10 mouse cellular contexts compared by ENCODE assay signal in the genomic region with DNA sequence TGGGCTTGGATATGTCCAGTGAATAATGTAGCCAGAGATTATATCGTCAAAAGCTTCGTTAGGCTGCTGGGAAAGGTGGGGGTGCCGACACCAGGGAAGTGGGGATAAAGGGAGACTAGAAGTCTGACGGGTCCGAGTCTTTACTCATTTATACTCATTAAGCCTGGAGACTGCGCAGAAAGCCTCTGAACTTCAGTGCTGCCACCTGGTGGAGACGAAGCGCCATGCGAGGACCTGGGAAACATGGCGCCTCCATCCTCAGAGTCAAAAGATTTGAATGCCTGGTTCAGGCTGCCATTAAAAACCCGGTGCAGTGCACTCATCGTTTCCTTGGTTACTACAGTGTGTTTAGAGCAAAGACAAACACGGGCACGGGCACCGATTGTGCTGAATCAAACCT.
DNase-seq lines count a peak whose midpoint lies in the region; ATAC-seq lines count a peak whose summit lies in the region.
"Had no signal": no experiment of that assay in that cellular context is flagged by ENCODE, and none has a peak within 500 bp of the region (broad histone marks: within the 10 kb centered on the region; RNA-seq: fewer than 3 reads in every experiment).

No protein-coding gene starts in this region.

- H3K27ac ChIP-seq in heart, embryonic 15.5 days: no peak overlapping the region

- H3K4me3 ChIP-seq in heart, embryonic 15.5 days: no peak overlapping the region
- H3K4me3 ChIP-seq: megakaryocyte, embryonic 14.5 days had no signal

- peak overlapping the region; percentile 21; the same call in 1 of the 2 replicates for H3K4me2 ChIP-seq in heart, embryonic 15.5 days

- peak; percentile 7 to 16 for DNase-seq in cerebellum, adult 18-20 months
- DNase-seq in cerebellum, adult 11-12 months: no peak
- DNase-seq in WW6 (ENCODE audit: low read depth, low spot score): peak; percentile 16
- DNase-seq in embryo, embryonic 10 days (ENCODE audit: low spot score): peak; percentile 62
- peak; percentile 35 to 77 for DNase-seq in kidney, postnatal 36 days
- peak; percentile 73 for DNase-seq in lung, postnatal 10 days
- DNase-seq in spleen, postnatal 36 days (ENCODE audit: low spot score in 2 of 2): peak; percentile 41 to 51

- no peaks in the 10 kb centered on the region for H3K9me3 ChIP-seq in heart, embryonic 15.5 days (replicated peaks)

- ATAC-seq in heart, embryonic 15.5 days (replicated peaks; ENCODE audit: insufficient number of reproducible peaks, insufficient read depth, low FRiP score, low read depth): no peak

- H3K4me1 ChIP-seq in heart, embryonic 15.5 days (replicated peaks): no peaks in the 10 kb centered on the region

- no peaks in the 10 kb centered on the region for H3K36me3 ChIP-seq in heart, embryonic 15.5 days
- H3K36me3 ChIP-seq: G1E had no signal

- WGBS in heart, embryonic 15.5 days: 47% methylated on average over 15 of the region's 15 CpGs

- H3K9ac ChIP-seq in heart, embryonic 15.5 days: no peak overlapping the region

- H3K27me3 ChIP-seq in heart, embryonic 15.5 days: no peaks in the 10 kb centered on the region
